Mouse (Mus musculus) hindbrain, postnatal 0 days (tissue): Measurements from ENCODE around the gene 4933415A04Rik. TPM values are rescaled to one million over a fixed set of nuclear protein-coding genes. Genes with fewer than 3 reads are reported as not detected.

ENCODE experiments used
- ATAC-seq: fragments of 200-750 bp; cut with Nextera tagmentation; 2 replicates; pipeline ENCODE4 v1.8.0; 2017; ENCODE audit warnings: mild to moderate bottlenecking, moderate TSS enrichment, moderate library complexity
- DNase-seq: peaks from one replicate; pipeline ENCODE4 v3.0.0-alpha.2; 2015; ENCODE audit warnings: low spot score
- H3K27ac ChIP-seq: fragments of 300-500 bp; sonication (generic); 2 replicates; pipeline ENCODE4 v1.5.1; 2014; ENCODE audit warnings: mild to moderate bottlenecking
- H3K27me3 ChIP-seq: fragments of 300-500 bp; sonication (generic); 2 replicates; pipeline ENCODE4 v1.6.1; 2014; ENCODE audit warnings: low read length, mixed read lengths; ENCODE audit not compliant: insufficient read depth
- H3K36me3 ChIP-seq: fragments of 300-500 bp; sonication (generic); 2 replicates; pipeline ENCODE4 v1.6.1; 2014; ENCODE audit warnings: low read length, mixed read lengths; ENCODE audit not compliant: insufficient read depth
- H3K4me1 ChIP-seq: fragments of 300-500 bp; sonication (generic); 2 replicates; pipeline ENCODE4 v1.6.1; 2014; ENCODE audit warnings: antibody characterized with exemption, low read length, mixed read lengths; ENCODE audit not compliant: insufficient read depth
- H3K4me2 ChIP-seq: fragments of 300-500 bp; sonication (generic); 2 replicates; pipeline ENCODE4 v1.6.1; 2014; ENCODE audit warnings: low read depth, mild to moderate bottlenecking, low read length, moderate library complexity, mixed read lengths
- H3K4me3 ChIP-seq: fragments of 300-500 bp; sonication (generic); 2 replicates; pipeline ENCODE4 v1.5.1; 2014; ENCODE audit warnings: low read length
- H3K9ac ChIP-seq: fragments of 300-500 bp; sonication (generic); replicated peaks from 2 replicates; pipeline ENCODE4 v1.6.1; 2014; ENCODE audit warnings: mild to moderate bottlenecking, low read length, moderate library complexity, mixed read lengths
- H3K9me3 ChIP-seq: fragments of 300-500 bp; sonication (generic); 2 replicates; pipeline ENCODE4 v1.6.1; 2016; ENCODE audit warnings: low read length, mixed read lengths
- CTCF ChIP-seq: IDR thresholded peaks from 2 replicates; pipeline ENCODE4 v1.5.1; 2016; ENCODE audit warnings: antibody characterized with exemption, control low read depth, low read depth
- WGBS: fragments of 180-500 bp; shearing (Covaris S2); extraction: QIAGEN DNeasy Blood & Tissue Kit; methylation state at CpG from one replicate; pipeline ENCODE4 v1.1.7; 2014; 5-methylcytosine and 5-hydroxymethylcytosine counted together
- polyA plus RNA-seq: library from polyadenylated mRNA; unstranded; fragments of >200 nt; fragmentation: Nextera tagmentation; extraction: Ambion mirVana; gene quantifications from 2 replicates; pipeline ENCODE4 v1.2.1, GENCODE M21; 2015
- total RNA-seq: library from RNA; depleted of rRNA; stranded (reverse); fragments of >200 nt; gene quantifications from 2 replicates; pipeline ENCODE4 v1.2.3, GENCODE M21; 2014

4933415A04Rik gene
- total and polyA plus RNA-seq, 2 experiments from 2014 or later = 0.99 to 2.9 TPM

GRCm38 (mm10) chr11:43546678-43547077 is 40.2 kb upstream of the 4933415A04Rik start:
- TF ChIP-seq CTCF = no peak
- H3K27ac ChIP-seq = no peak overlapping the region
- H3K27me3 ChIP-seq = no peaks in the 10 kb centered on the region
- no peak overlapping the region for H3K4me2 ChIP-seq
- peaks cover 14% of the 10 kb centered on the region for H3K4me1 ChIP-seq
- H3K4me3 ChIP-seq = no peak overlapping the region
- no peak overlapping the region for H3K9ac ChIP-seq
- no peaks in the 10 kb centered on the region for H3K9me3 ChIP-seq
- ATAC-seq (no peak), DNase-seq (no peak)
- H3K36me3 ChIP-seq = no peaks in the 10 kb centered on the region
- 73% methylated on average over 4 of the region's 4 CpGs for WGBS

- no peak overlapping the region for H3K4me2 ChIP-seq
- no peaks in the 10 kb centered on the region for H3K36me3 ChIP-seq
- DNase-seq (peak; percentile 90), ATAC-seq (peak; percentile 88)
- no peaks in the 10 kb centered on the region for H3K27me3 ChIP-seq
- no peak overlapping the region for H3K9ac ChIP-seq
- no peak overlapping the region for H3K4me3 ChIP-seq
- H3K9me3 ChIP-seq = no peaks in the 10 kb centered on the region
- 12% methylated on average over 7 of the region's 7 CpGs for WGBS
- no peak for TF ChIP-seq CTCF
- H3K4me1 ChIP-seq = peaks cover 14% of the 10 kb centered on the region
- peak overlapping the region; percentile 66 for H3K27ac ChIP-seq
Measured at GRCm38 (mm10) chr11:43548148-43548547, 38.7 kb upstream of the 4933415A04Rik start.

GRCm38 (mm10) chr11:43548657-43549435 is 38.0 kb upstream of the 4933415A04Rik start:
- no peak overlapping the region for H3K4me2 ChIP-seq
- no peaks in the 10 kb centered on the region for H3K9me3 ChIP-seq
- 52% methylated on average over 12 of the region's 12 CpGs for WGBS
- H3K27ac ChIP-seq = peak overlapping the region; percentile 66
- no peak for ATAC-seq
- no peaks in the 10 kb centered on the region for H3K36me3 ChIP-seq
- H3K4me1 ChIP-seq = peaks cover 14% of the 10 kb centered on the region
- TF ChIP-seq CTCF = no peak
- H3K9ac ChIP-seq = no peak overlapping the region
- H3K27me3 ChIP-seq = no peaks in the 10 kb centered on the region
- H3K4me3 ChIP-seq = no peak overlapping the region
- no peak for DNase-seq

- WGBS = 30% methylated on average over 11 of the region's 11 CpGs
Measured at GRCm38 (mm10) chr11:43549701-43550100, 37.1 kb upstream of the 4933415A04Rik start.

GRCm38 (mm10) chr11:43551756-43552155 is 35.1 kb upstream of the 4933415A04Rik start:
- TF ChIP-seq CTCF = no peak
- ATAC-seq = no peak
- 97% methylated on average over 3 of the region's 3 CpGs for WGBS
- no peak overlapping the region for H3K4me3 ChIP-seq
- no peaks in the 10 kb centered on the region for H3K9me3 ChIP-seq
- H3K27ac ChIP-seq = no peak overlapping the region
- H3K9ac ChIP-seq = no peak overlapping the region
- H3K27me3 ChIP-seq = no peaks in the 10 kb centered on the region
- no peaks in the 10 kb centered on the region for H3K36me3 ChIP-seq
- H3K4me2 ChIP-seq = no peak overlapping the region
- DNase-seq = no peak
- H3K4me1 ChIP-seq = peaks cover 14% of the 10 kb centered on the region

More at GRCm38 (mm10) chr11:43549701-43550100, 37.1 kb upstream of the 4933415A04Rik start:
- ATAC-seq = no peak
- peak; percentile 29 for DNase-seq
- H3K4me3 ChIP-seq = no peak overlapping the region
- H3K4me2 ChIP-seq = no peak overlapping the region
- no peak overlapping the region for H3K9ac ChIP-seq
- peaks cover 14% of the 10 kb centered on the region for H3K4me1 ChIP-seq
- H3K27me3 ChIP-seq = no peaks in the 10 kb centered on the region
- no peaks in the 10 kb centered on the region for H3K9me3 ChIP-seq
- no peaks in the 10 kb centered on the region for H3K36me3 ChIP-seq
- TF ChIP-seq CTCF = no peak
- H3K27ac ChIP-seq = no peak overlapping the region

- TF ChIP-seq CTCF = no peak
- no peaks in the 10 kb centered on the region for H3K27me3 ChIP-seq
- no peak for ATAC-seq
- H3K4me2 ChIP-seq = no peak overlapping the region
- H3K9me3 ChIP-seq = no peaks in the 10 kb centered on the region
- H3K4me1 ChIP-seq = peaks cover 14% of the 10 kb centered on the region
- H3K27ac ChIP-seq = no peak overlapping the region
- 74% methylated on average over 6 of the region's 6 CpGs for WGBS
- no peaks in the 10 kb centered on the region for H3K36me3 ChIP-seq
- H3K4me3 ChIP-seq = no peak overlapping the region
- no peak for DNase-seq
- H3K9ac ChIP-seq = no peak overlapping the region
Measured at GRCm38 (mm10) chr11:43552675-43553074, 34.2 kb upstream of the 4933415A04Rik start.

- peak; percentile 34; the same call in 1 of the 2 replicates for TF ChIP-seq CTCF
- Histone ChIP-seq H3K9me3 (no peaks in the 10 kb centered on the region), H3K27me3 (no peaks in the 10 kb centered on the region), H3K4me3 (no peak overlapping the region), H3K27ac (no peak overlapping the region), H3K4me2 (no peak overlapping the region), H3K36me3 (no peaks in the 10 kb centered on the region), H3K9ac (no peak overlapping the region), H3K4me1 (no peaks in the 10 kb centered on the region)
- no peak for DNase-seq
- 90% methylated on average over 11 of the region's 11 CpGs for WGBS
- no peak for ATAC-seq
Measured at GRCm38 (mm10) chr11:43556538-43556937, 30.3 kb upstream of the 4933415A04Rik start.
